Mouse (Mus musculus) lung, postnatal 0 days (tissue): ENCODE data around the gene Snip1. TPM values are rescaled to one million over a fixed set of nuclear protein-coding genes. Genes with fewer than 3 reads are reported as not detected.

Experiments used
- ATAC-seq: fragments of 200-750 bp; cut with Nextera tagmentation; 2 replicates; pipeline ENCODE4 v1.8.0; 2017; ENCODE audit warnings: moderate library complexity
- DNase-seq: peaks from one replicate; pipeline ENCODE4 v3.0.0-alpha.2; 2016; ENCODE audit warnings: low spot score
- H3K27ac ChIP-seq: fragments of 300-500 bp; sonication (generic); 2 replicates; pipeline ENCODE4 v1.5.1; 2014; ENCODE audit warnings: antibody characterized with exemption, mild to moderate bottlenecking, low read length, mixed read lengths
- H3K27me3 ChIP-seq: fragments of 300-500 bp; sonication (generic); replicated peaks from 2 replicates; pipeline ENCODE4 v1.6.1; 2014; ENCODE audit warnings: low read length, mixed read lengths; ENCODE audit not compliant: insufficient read depth
- H3K36me3 ChIP-seq: fragments of 300-500 bp; sonication (generic); 2 replicates; pipeline ENCODE4 v1.6.1; 2014; ENCODE audit warnings: low read length, mixed read lengths; ENCODE audit not compliant: insufficient read depth
- H3K4me1 ChIP-seq: fragments of 300-500 bp; sonication (generic); 2 replicates; pipeline ENCODE4 v1.6.1; 2014; ENCODE audit warnings: antibody characterized with exemption, low read depth, low read length, mixed read lengths; ENCODE audit not compliant: insufficient read depth
- H3K4me2 ChIP-seq: fragments of 300-500 bp; sonication (generic); replicated peaks from 2 replicates; pipeline ENCODE4 v1.6.1; 2014; ENCODE audit warnings: low read depth, mild to moderate bottlenecking, low read length, moderate library complexity, mixed read lengths
- H3K4me3 ChIP-seq: fragments of 300-500 bp; sonication (generic); 2 replicates; pipeline ENCODE4 v1.5.1; 2014; ENCODE audit warnings: low read depth, low read length
- H3K9ac ChIP-seq: fragments of 300-500 bp; sonication (generic); replicated peaks from 2 replicates; pipeline ENCODE4 v1.6.1; 2014; ENCODE audit warnings: low read depth, mild to moderate bottlenecking
- H3K9me3 ChIP-seq: fragments of 300-500 bp; sonication (generic); 2 replicates; pipeline ENCODE4 v1.6.1; 2016; ENCODE audit warnings: low read length, mixed read lengths
- CTCF ChIP-seq: IDR thresholded peaks from 2 replicates; pipeline ENCODE4 v1.5.1; 2016; ENCODE audit warnings: antibody characterized with exemption, mild to moderate bottlenecking
- EP300 ChIP-seq: IDR thresholded peaks from 2 replicates; pipeline ENCODE4 v1.6.1; 2016; ENCODE audit warnings: antibody characterized with exemption, mild to moderate bottlenecking, control low read depth
- WGBS: fragments of 180-500 bp; shearing (Covaris S2); extraction: QIAGEN DNeasy Blood & Tissue Kit; methylation state at CpG from one replicate; pipeline ENCODE4 v1.1.7; 2014; 5-methylcytosine and 5-hydroxymethylcytosine counted together
- polyA plus RNA-seq: library from polyadenylated mRNA; unstranded; fragments of >200 nt; fragmentation: Nextera tagmentation; extraction: Ambion mirVana; gene quantifications from 2 replicates; pipeline ENCODE4 v1.2.1, GENCODE M21; 2015

Gene Snip1
- polyA plus RNA-seq, 1 experiment from 2014 or later, result 17.4 TPM

- ATAC-seq, result peak; percentile 63
- no peak overlapping the region for H3K9ac ChIP-seq
Measured at GRCm38 (mm10) chr4:125115710-125116089, 49.2 kb downstream of the Snip1 start.

GRCm38 (mm10) chr4:125116090-125116861, 49.8 kb downstream of the Snip1 start:
- ATAC-seq, result peak; percentile 66
- H3K27ac ChIP-seq, result peak overlapping the region; percentile 63
- H3K9ac ChIP-seq, result no peak overlapping the region
- peaks cover 12% of the 10 kb centered on the region for H3K4me1 ChIP-seq
- no peak overlapping the region for H3K4me3 ChIP-seq
- TF ChIP-seq EP300 (no peak), CTCF (no peak)
- no peaks in the 10 kb centered on the region for H3K9me3 ChIP-seq
- 0 out of 2 replicates have a peak, but pooled peaks cover 8% of the 10 kb centered on the region for H3K36me3 ChIP-seq
- 47% methylated on average over 9 of the region's 9 CpGs for WGBS
- no peaks in the 10 kb centered on the region for H3K27me3 ChIP-seq
- peak; percentile 82 for DNase-seq
- no peak overlapping the region for H3K4me2 ChIP-seq

More at GRCm38 (mm10) chr4:125115710-125116089, 49.2 kb downstream of the Snip1 start:
- Histone ChIP-seq H3K27me3 (no peaks in the 10 kb centered on the region), H3K9me3 (no peaks in the 10 kb centered on the region), H3K27ac (peak overlapping the region; percentile 63), H3K4me3 (no peak overlapping the region), H3K4me2 (no peak overlapping the region), H3K4me1 (peaks cover 12% of the 10 kb centered on the region), H3K36me3 (0 out of 2 replicates have a peak, but pooled peaks cover 7% of the 10 kb centered on the region)
- TF ChIP-seq EP300 (no peak), CTCF (no peak)
- peak; percentile 86 for DNase-seq
- WGBS, result 40% methylated on average over 6 of the region's 6 CpGs

DNA sequence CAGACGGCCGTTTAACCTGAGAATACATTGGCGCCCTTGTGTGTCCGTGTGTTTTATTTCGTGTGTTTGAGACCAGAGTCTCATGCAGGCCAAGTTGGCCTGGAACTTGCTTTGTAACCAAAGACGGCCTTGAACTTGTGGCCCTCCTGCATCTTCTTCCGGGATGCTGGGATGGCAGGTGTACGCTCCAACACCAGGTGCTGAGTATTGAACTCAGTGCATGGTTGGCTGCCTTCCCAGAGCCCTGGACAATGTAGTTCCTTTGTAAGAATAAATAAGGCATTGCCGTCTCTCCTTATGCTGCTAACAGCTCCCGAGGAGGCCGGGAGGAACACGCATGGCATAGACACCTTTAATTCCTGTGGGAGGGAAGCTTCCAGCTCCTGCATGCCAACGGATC, 50.5 kb downstream of the Snip1 start:
- TF ChIP-seq EP300 (no peak), CTCF (no peak)
- Histone ChIP-seq H3K36me3 (0 out of 2 replicates have a peak, but pooled peaks cover 8% of the 10 kb centered on the region), H3K27me3 (no peaks in the 10 kb centered on the region), H3K9me3 (no peaks in the 10 kb centered on the region), H3K4me2 (no peak overlapping the region), H3K27ac (no peak overlapping the region), H3K4me1 (peaks cover 12% of the 10 kb centered on the region), H3K9ac (no peak overlapping the region), H3K4me3 (no peak overlapping the region)
- ATAC-seq (no peak), DNase-seq (no peak)
- WGBS, result 50% methylated on average over 13 of the region's 13 CpGs

GRCm38 (mm10) chr4:125117902-125118320, 51.4 kb downstream of the Snip1 start:
- Histone ChIP-seq H3K4me2 (no peak overlapping the region), H3K9me3 (no peaks in the 10 kb centered on the region), H3K36me3 (0 out of 2 replicates have a peak, but pooled peaks cover 8% of the 10 kb centered on the region), H3K4me1 (peaks cover 19% of the 10 kb centered on the region), H3K9ac (no peak overlapping the region), H3K27me3 (no peaks in the 10 kb centered on the region), H3K4me3 (no peak overlapping the region), H3K27ac (no peak overlapping the region)
- WGBS, result 87% methylated on average over 7 of the region's 7 CpGs
- peak; percentile 33 for DNase-seq
- ATAC-seq, result no peak
- TF ChIP-seq EP300 (no peak), CTCF (no peak)

DNA sequence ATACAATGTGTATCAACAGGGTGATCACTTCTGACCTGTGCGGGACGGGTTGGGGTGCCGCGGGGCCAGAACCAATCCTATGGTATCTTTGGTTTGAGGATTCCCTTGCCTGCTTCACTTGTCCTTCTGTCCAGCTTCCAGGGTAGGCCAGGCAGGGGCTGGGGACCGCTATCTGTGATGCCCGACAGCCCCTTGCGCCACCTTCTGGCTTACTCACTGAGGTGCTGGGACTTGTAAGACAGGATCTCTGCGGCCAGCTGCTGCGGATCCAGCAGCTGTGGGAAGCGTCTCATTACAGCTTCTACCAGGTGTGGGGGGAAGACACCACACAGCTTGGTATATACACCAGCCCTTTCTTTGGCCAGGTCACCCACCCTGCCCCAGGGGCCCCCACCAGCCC, 52.6 kb downstream of the Snip1 start:
- no peak overlapping the region for H3K4me2 ChIP-seq
- no peak overlapping the region for H3K27ac ChIP-seq
- no peak overlapping the region for H3K4me3 ChIP-seq
- H3K9me3 ChIP-seq, result no peaks in the 10 kb centered on the region
- 43% methylated on average over 10 of the region's 10 CpGs for WGBS
- ATAC-seq (no peak), DNase-seq (no peak)
- H3K9ac ChIP-seq, result no peak overlapping the region
- 0 out of 2 replicates have a peak, but pooled peaks cover 8% of the 10 kb centered on the region for H3K36me3 ChIP-seq
- peaks cover 26% of the 10 kb centered on the region for H3K4me1 ChIP-seq
- no peaks in the 10 kb centered on the region for H3K27me3 ChIP-seq
- no peak for TF ChIP-seq EP300
- peak; percentile 44 for TF ChIP-seq CTCF

DNA sequence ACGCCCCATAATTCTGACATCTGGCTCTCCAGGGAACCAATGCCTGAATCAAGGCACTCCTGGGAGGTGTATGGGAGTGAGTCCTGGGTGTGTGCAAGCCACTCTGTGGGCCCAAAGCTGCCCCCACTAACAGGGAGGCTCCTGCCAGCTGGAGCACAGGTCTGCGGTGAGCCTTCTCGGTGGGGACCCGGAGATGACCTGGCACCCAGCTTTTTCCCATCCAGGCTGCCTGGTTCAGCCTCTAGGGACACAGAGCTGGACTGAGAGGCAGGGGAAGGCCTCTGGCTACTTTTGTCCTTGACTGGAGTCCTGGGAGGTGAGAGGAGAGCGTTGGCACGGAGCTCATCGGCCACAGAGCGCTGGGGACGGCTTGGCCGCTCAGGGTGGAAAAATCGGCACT, 53.2 kb downstream of the Snip1 start:
- DNase-seq, result no peak
- Histone ChIP-seq H3K27me3 (no peaks in the 10 kb centered on the region), H3K4me2 (no peak overlapping the region), H3K9me3 (no peaks in the 10 kb centered on the region), H3K4me3 (no peak overlapping the region), H3K4me1 (peaks cover 33% of the 10 kb centered on the region), H3K36me3 (0 out of 2 replicates have a peak, but pooled peaks cover 8% of the 10 kb centered on the region), H3K9ac (no peak overlapping the region), H3K27ac (no peak overlapping the region)
- 93% methylated on average over 11 of the region's 11 CpGs for WGBS
- TF ChIP-seq CTCF, result no peak
- TF ChIP-seq EP300, result no peak
- ATAC-seq, result no peak
